Comparison of ENCODE assay signal across 15 mouse cellular contexts in the genomic region with DNA sequence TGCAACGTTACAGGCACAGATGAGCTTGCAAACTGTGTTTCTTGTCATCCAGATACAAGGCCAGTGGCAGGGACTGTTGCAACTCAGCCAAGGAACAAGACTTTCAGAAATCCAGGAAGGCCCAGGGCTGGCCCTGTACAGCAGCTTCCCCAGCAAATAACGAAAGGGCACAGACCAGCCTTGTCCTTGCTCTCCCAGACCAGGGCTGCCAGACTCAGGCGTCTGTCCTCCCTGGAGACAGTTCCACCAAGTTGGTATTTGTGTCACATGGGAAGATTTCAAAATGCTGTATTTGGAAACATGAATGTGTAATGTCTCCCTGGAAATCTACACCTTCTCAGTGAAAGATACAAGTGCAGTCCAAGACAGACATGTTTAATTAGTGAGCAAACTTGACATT.
DNase-seq lines count a peak whose midpoint lies in the region; ATAC-seq lines count a peak whose summit lies in the region.
"Had no signal": no experiment of that assay in that cellular context is flagged by ENCODE, and none has a peak within 500 bp of the region (broad histone marks: within the 10 kb centered on the region; RNA-seq: fewer than 3 reads in every experiment).

No protein-coding gene starts in this region.

- no peaks in the 10 kb centered on the region for H3K9me3 ChIP-seq in midbrain, embryonic 13.5 days
- H3K9me3 ChIP-seq: heart, embryonic 15.5 days; hindbrain, embryonic 12.5 days; limb, embryonic 15.5 days had no signal

- WGBS in midbrain, embryonic 13.5 days, result 77% methylated on average over 3 of the region's 3 CpGs

- peak overlapping the region; percentile 16; the same call in 1 of the 2 replicates for H3K27ac ChIP-seq in midbrain, embryonic 13.5 days
- H3K27ac ChIP-seq: heart, embryonic 15.5 days; hindbrain, embryonic 12.5 days; limb, embryonic 15.5 days had no signal

- no peak overlapping the region for H3K9ac ChIP-seq in midbrain, embryonic 13.5 days (replicated peaks)
- H3K9ac ChIP-seq: heart, embryonic 15.5 days; hindbrain, embryonic 12.5 days; limb, embryonic 15.5 days; liver, postnatal 0 days had no signal

- H3K4me2 ChIP-seq in midbrain, embryonic 13.5 days (replicated peaks), result no peak overlapping the region
- H3K4me2 ChIP-seq: heart, embryonic 15.5 days; hindbrain, embryonic 12.5 days; limb, embryonic 15.5 days had no signal

- H3K27me3 ChIP-seq in midbrain, embryonic 13.5 days, result no peaks in the 10 kb centered on the region
- H3K27me3 ChIP-seq: heart, embryonic 15.5 days; hindbrain, embryonic 12.5 days; limb, embryonic 15.5 days had no signal

- no peak overlapping the region for H3K4me3 ChIP-seq in midbrain, embryonic 13.5 days (replicated peaks)
- H3K4me3 ChIP-seq: heart, embryonic 15.5 days; hindbrain, embryonic 12.5 days; limb, embryonic 15.5 days had no signal

- peak; percentile 34; the same call in 1 of the 2 replicates for ATAC-seq in midbrain, embryonic 13.5 days
- no peak for ATAC-seq in granulocyte monocyte progenitor cell, adult 5-6 weeks (replicated peaks; ENCODE audit: poor library complexity, severe bottlenecking)
- ATAC-seq: intestine, embryonic 16.5 days; liver, postnatal 0 days had no signal

- DNase-seq in kidney, adult 9 months, result peak; percentile 1
- no peak for DNase-seq in kidney, postnatal 4 days
- DNase-seq in adipocyte (ENCODE audit: low spot score), result peak; percentile 72
- peak; percentile 85 for DNase-seq in adrenal gland, adult 8-10 months
- DNase-seq in cerebellum, postnatal 10 days, result no peak
- DNase-seq: cerebellum, postnatal 25 days; kidney, postnatal 14 days; liver, postnatal 0 days; thymus, postnatal 36 days had no signal

- 0 out of 2 replicates have a peak, but pooled peaks cover 5% of the 10 kb centered on the region for H3K4me1 ChIP-seq in midbrain, embryonic 13.5 days (replicated peaks)
- H3K4me1 ChIP-seq: heart, embryonic 15.5 days; hindbrain, embryonic 12.5 days; limb, embryonic 15.5 days had no signal

- H3K36me3 ChIP-seq in midbrain, embryonic 13.5 days, result no peaks in the 10 kb centered on the region
- H3K36me3 ChIP-seq: heart, embryonic 15.5 days; hindbrain, embryonic 12.5 days; limb, embryonic 15.5 days had no signal

Comparison
In these comparisons a context has a peak if more than half of its experiments do, and no peak if none do; other contexts are left out.
1. DNase-seq: peak in kidney, adult 9 months (single experiment), adipocyte (single experiment) and adrenal gland, adult 8-10 months (single experiment); none in kidney, postnatal 4 days (0 of 2) and cerebellum, postnatal 10 days (0 of 2).